8 mouse cellular contexts compared by ENCODE assay signal in the genomic region with DNA sequence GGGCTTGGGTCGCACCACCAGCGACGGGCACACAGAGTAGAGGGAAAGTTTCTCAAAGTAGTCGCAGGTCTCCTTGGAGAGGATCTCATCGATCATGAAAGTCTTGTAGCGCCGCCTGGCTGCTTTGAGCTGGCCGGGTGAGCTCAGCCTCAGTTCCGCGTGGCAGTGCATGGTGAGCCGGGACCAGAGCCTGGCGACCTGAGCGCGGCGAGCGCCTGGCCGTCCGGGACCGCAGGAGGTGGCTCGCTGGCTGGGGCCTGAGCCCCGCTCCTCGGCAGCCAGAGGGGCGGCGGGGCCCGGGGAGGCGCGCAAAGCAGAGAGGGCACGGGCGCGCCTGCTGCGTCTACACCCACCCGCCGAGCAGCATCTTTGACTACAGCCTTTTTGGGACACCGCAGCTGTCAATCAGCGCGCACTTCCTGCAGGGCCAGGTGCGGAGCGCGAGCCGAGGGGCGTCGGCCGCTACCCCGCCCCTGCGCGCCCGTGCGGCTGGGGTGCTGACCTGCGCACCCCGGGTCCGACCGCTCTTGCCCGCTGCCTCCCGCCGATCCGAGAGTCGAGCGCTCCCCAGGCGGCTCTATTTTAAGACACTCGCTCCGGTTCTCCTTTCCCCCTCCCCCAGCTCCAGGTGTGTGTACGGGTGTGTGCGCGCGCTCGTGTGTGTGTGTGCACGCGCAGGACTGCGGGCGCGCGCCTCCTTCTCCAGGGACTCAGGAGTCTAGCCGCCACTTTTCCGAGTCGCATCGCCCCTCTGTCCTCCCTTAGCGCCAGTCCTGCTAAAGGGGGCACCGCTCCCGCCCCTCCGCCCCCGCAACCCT. TPM values are rescaled to one million over a fixed set of nuclear protein-coding genes. Genes with fewer than 3 reads are reported as not detected.
A peak's percentile ranks its signal among the peaks of the same experiment; 100 is the strongest.
DNase-seq lines count a peak whose midpoint lies in the region; ATAC-seq and TF ChIP-seq lines count a peak whose summit lies in the region.

A gene (minus strand): TSS at position 542 of the 818 bp plus-strand sequence.

- peaks cover 91% of the 10 kb centered on the region for H3K27me3 ChIP-seq in hindbrain, embryonic 15.5 days

- H3K4me2 ChIP-seq in hindbrain, embryonic 15.5 days: peak within 1 kb of the TSS; percentile 100

- no peaks in the 10 kb centered on the region for H3K4me1 ChIP-seq in cortical plate, adult 2 months (ENCODE audit: control insufficient read depth, insufficient read depth, low read length)
- peaks cover 28% of the 10 kb centered on the region for H3K4me1 ChIP-seq in hindbrain, embryonic 15.5 days (replicated peaks)

- H3K9ac ChIP-seq in hindbrain, embryonic 15.5 days: peak within 1 kb of the TSS; percentile 50; the same call in 1 of the 2 replicates

- under 1% methylated on average over 78 of the region's 81 CpGs for WGBS in hindbrain, embryonic 15.5 days

- no peaks in the 10 kb centered on the region for H3K9me3 ChIP-seq in hindbrain, embryonic 15.5 days

- no peak for TF ChIP-seq POLR2A in cortical plate, adult 2 months (IDR thresholded peaks at IDR 0.05; ENCODE audit: extremely low read depth, insufficient read depth, low read length)

- H3K4me3 ChIP-seq in cortical plate, adult 2 months (ENCODE audit: insufficient read depth, low read length): peak within 1 kb of the TSS; percentile 27
- H3K4me3 ChIP-seq in hindbrain, embryonic 15.5 days: peak within 1 kb of the TSS; percentile 62

- peak; percentile 59 for DNase-seq in WW6 (ENCODE audit: low read depth, low spot score)
- DNase-seq in gastrocnemius, adult 8-10 months (ENCODE audit: low spot score in 2 of 2): peak; percentile 18 to 28
- peak; percentile 63 to 79 for DNase-seq in left cerebral cortex, adult 18-20 months (ENCODE audit: low spot score in 2 of 2)
- peak; percentile 26 for DNase-seq in lung, postnatal 25 days (ENCODE audit: low spot score)
- peak; percentile 62 to 77 for DNase-seq in right cerebral cortex, postnatal 36 days (ENCODE audit: low spot score in 2 of 2)

- no peaks in the 10 kb centered on the region for H3K36me3 ChIP-seq in hindbrain, embryonic 15.5 days

- TF ChIP-seq CTCF in cortical plate, adult 2 months (IDR thresholded peaks at IDR 0.05; ENCODE audit: extremely low read depth, insufficient read depth, low read length): peak; percentile 67

- no peak within 1 kb of the TSS for H3K27ac ChIP-seq in cortical plate, adult 2 months (ENCODE audit: insufficient read depth, low read length)
- H3K27ac ChIP-seq in hindbrain, embryonic 15.5 days (replicated peaks): no peak within 1 kb of the TSS

- ATAC-seq in hindbrain, embryonic 15.5 days (ENCODE audit: low FRiP score, low read depth): peak; percentile 82
- ATAC-seq in inflammation-experienced regulatory T-cells, adult 6 months: no peak

RNA-seq across cellular contexts. Expression of the gene that starts here (rescaled TPM):
- 4.1 and 5.2 TPM in 2 replicates for polyA plus RNA-seq in cortical plate, adult 2 months (2012; rRNA removed)
- 10 to 100 TPM in 2 of 4 experiments, 1 to 10 TPM in 2; 8.4 to 13.1 (median 10.5) TPM for total RNA-seq in gastrocnemius, adult 8-10 months (2022)
- polyA plus RNA-seq in hindbrain, embryonic 15.5 days (2015; fragmentation: Nextera tagmentation; extraction: Ambion mirVana): 0.18 and 0.41 TPM in 2 replicates
- 1 to 10 TPM; 4.0 to 5.0 TPM for total RNA-seq in left cerebral cortex, adult 18-20 months (2021)
- not detected for polyA plus RNA-seq in inflammation-experienced regulatory T-cells, adult 6 months (2017; shearing (Covaris generic))

Comparison
In these comparisons a context has a peak if more than half of its experiments do, and no peak if none do; other contexts are left out.
1. Peak in ATAC-seq, H3K4me3 ChIP-seq, H3K9ac ChIP-seq and H3K4me2 ChIP-seq in hindbrain, embryonic 15.5 days; RNA of the gene not detected or under 1 TPM.